Mouse (Mus musculus) gastrocnemius, postnatal 14 days (tissue): ENCODE results near the gene Fgfr2. TPM values are rescaled to one million over a fixed set of nuclear protein-coding genes. Genes with fewer than 3 reads are reported as not detected.
A peak's percentile ranks its signal among the peaks of the same experiment; 100 is the strongest.
"Not testable (repeated sequence)": the region's sequence is repeated elsewhere in the genome, so short reads cannot be mapped to it uniquely, and the experiment has no call there.

Experiments used
- DNase-seq: peaks from one replicate; pipeline ENCODE4 v3.0.0; 2021; ENCODE audit warnings: mixed read lengths
- intact Hi-C: fragments of 180-260 bp; cut with DNase I; formaldehyde crosslinking; loops from one replicate; pipeline ENCODE4 v1.15.1; 2025; ENCODE audit warnings: low total_unique reads
- total RNA-seq, 2 experiments: library from RNA; stranded (reverse); gene quantifications; 2 replicates each; pipeline ENCODE4 v1.2.3; 2021

Gene Fgfr2
- total RNA-seq, 2 experiments from 2014 or later, result 1.2 to 1.8 TPM

GRCm38 (mm10) chr7:131417605-131418004, 1705.5 kb downstream of the Fgfr2 start:
- intact Hi-C loops, result no loop called here
- no peak for DNase-seq

GRCm38 (mm10) chr7:131416742-131417141, 1706.4 kb downstream of the Fgfr2 start:
- DNase-seq, intact Hi-C loops: not testable (repeated sequence)

GRCm38 (mm10) chr7:131411941-131412270, 1711.2 kb downstream of the Fgfr2 start:
- no peak for DNase-seq
- intact Hi-C loops, result no loop called here

DNA sequence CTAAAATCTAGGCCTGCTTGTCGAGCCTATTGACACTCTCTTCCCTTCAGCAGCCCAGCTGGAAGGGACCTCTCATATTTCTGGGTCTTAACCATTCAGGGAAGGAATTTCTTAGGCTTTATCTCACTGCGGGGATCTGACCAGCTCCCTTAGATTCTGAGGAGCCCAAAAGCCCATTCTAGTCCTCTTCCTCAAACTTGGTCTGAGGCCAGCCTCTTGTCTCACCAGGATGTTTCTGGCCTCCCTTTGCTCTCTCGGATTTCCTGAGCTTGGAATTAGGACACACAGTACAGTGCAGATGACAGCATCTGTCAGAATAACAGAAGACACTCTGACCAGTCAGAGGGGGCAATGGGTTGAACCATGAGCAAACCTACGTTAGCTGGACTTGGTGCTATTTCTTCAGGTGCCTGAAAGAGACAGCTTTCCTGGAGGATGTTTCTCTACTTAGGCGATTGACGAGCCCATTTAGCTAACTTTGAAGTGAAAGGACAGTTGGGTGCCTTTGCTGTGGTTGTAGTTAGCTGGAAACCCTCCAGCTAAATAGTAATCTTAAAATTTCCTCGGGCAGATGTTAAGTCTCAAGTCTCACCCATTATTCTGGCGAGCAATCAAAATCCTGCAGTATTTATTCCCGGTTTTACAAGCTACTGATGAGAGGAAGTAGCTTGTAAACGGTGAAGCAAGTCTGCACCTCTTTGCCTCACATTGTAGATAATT, 1711.8 kb downstream of the Fgfr2 start:
- intact Hi-C loops, result no loop called here
- DNase-seq, result peak; percentile 12

GRCm38 (mm10) chr7:131410416-131411058, 1712.6 kb downstream of the Fgfr2 start, which contains the start of the genes Ikzf5 and Acadsb:
Ikzf5 (minus strand) TSS chr7:131410521.
Acadsb (plus strand) TSS chr7:131410601.
- intact Hi-C loops, result no loop called here
- peak; percentile 99 for DNase-seq

DNA sequence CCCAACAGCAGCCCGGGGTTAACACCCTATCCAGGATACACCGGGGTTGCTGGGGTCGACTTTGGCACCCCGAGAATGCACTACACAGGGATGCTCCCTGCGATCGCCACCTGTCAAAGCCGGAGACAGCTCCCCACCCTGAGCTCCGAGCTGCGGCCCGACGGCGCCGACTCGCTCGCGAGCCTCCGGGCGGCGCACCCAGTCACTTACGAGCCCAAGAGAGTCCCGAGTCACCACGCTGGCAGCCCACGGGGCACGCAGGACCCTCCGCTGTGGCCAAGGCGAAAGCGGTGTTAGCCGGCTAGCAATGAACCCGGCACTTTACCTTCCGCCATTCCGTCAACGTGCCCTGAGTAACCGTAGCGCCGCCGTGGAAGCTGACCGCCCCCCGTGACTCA, 1713.2 kb downstream of the Fgfr2 start:
- intact Hi-C loops, result no loop called here

DNA sequence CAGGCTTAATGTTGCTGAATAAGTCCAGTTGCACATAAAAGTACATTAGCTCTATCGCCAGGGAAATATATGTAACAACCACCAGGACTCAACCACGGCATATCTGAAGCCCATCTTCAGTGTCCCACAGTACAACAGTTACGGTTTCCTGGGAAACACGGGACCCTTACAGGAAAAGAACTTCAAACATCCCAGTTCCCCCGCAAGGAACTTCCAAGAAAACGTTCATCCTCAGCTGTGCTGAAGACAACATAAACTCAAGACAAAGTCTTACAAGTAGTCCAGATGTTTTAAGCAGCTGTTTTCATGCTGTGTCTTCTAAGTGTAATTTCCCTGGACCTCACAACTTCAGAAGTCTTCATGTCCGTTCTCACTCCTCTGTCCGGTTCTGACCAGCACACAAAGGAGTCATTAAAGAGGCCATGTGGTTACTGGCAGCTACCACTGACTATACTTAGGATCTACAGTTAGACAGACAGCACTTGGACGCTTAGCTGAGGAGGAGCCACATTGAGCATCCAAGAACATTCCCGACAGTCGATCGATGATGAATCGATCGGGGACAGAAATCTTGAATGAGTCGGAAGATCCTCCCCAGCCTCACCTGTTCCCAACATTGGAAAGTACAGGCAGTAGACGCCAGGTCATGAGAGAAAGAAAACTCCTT, 1713.7 kb downstream of the Fgfr2 start:
- intact Hi-C loops, result no loop called here
- DNase-seq, result no peak

More for the DNA sequence above, 1713.2 kb downstream of the Fgfr2 start:
- DNase-seq, result no peak

DNA sequence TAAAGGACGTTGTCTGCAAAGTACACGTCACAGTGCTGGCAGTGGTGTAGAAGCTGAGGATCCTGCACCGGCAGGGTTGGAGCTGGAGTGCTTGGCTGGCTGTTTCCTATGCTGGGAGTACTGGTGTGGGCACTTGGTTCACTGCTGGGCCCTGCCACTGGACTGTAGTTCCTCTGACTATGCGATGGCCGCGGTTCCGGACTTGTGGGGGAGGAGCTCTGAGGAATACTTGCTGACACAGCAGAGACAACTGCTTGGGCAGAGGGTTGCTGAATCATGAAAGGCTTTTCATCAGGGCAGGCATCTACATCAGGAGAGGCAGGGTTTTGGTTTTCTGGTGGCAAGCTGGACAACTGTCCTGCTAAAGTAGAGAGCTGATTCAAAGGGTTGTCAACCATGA, 1731.4 kb downstream of the Fgfr2 start:
- intact Hi-C loops, DNase-seq: not testable (repeated sequence)

GRCm38 (mm10) chr7:131371880-131372651, 1751.1 kb downstream of the Fgfr2 start:
- intact Hi-C loops, result no loop called here
- no peak for DNase-seq

DNA sequence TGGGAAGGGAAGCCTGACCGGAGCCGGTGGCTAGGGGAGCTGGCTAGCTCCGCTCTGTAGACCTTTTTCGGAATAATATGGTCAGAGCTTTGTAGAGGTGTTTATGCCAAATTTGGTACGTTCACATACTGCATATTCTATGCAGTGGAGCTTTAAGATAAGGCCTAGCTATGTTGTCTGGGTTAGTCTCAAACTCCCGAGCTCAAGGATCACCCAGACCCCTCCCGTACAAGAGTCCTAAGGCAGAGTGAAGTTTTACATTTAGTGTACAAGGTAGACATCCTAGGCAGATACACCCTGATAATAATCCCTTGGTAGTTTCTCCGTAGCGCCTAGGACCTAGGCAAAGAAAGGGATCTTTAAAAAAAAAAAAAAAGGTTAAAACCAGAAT, 1751.7 kb downstream of the Fgfr2 start:
- intact Hi-C loops, result no loop called here
- no peak for DNase-seq

- DNase-seq, result peak; percentile 90
- intact Hi-C loops, result no loop called here
These were observed 1752.3 kb downstream of the Fgfr2 start, which contains the start of gene Pstk for GRCm38 (mm10) chr7:131370648-131371469. Pstk (plus strand) TSS chr7:131371141.

DNA sequence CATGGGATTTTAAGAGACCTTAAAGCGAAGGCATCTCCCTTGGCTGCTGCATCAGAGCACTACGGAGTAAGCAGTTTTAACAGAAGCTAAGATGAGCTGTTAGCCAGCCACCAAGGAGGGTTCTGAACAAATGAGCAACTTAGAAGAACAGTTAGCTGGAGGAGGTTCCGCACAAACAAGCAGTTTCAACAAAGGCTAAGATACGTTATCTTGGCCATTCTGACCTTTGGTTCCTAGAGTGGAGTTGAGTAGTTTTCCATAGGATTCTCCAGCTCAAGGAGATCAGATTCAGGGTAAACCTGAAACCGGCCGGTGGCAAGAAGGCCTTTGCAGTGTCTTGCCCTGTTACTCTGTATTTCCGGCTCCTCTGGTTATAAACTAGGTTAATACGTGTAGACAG, 1759.0 kb downstream of the Fgfr2 start:
- intact Hi-C loops, result no loop called here

DNA sequence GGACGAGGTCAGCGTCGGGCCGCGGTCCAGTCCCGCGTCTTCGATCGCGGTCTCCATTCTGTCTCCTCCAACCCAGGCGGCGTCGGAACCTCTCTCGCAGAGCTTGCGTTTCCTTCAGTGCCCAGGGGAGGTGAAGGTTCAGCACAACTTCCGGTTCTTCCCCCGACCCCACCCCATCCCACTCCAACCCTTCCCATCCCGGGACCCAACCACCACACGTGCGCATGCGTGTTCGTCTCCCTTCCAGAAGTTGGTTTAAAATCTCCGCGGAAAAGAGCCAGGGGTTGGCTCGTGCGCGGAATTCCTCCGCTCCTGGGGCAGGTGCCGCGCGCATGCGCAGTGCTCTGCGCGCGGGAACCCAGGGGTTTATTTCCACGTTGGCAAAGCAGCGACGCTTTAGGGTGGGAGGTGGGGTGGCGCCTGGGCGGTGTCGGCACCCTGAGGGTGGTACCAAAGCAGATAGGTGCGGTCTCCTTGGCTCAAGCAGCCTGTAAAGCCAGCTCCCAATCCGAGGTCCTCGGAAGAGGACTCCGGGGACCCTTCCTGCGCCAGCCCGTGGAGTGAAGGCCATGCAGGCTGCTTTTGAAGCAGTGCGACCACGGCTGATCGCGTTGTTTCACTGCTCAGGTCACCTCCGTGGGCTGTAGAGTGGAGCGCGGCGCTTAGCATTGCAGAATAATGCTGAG, 1760.4 kb downstream of the Fgfr2 start, which contains the start of gene 2310057M21Rik:
Gene 2310057M21Rik, minus strand, starts transcription at position 145 of the 686 bp plus-strand sequence.
- intact Hi-C loops, result no loop called here
- DNase-seq, result peak; percentile 96

More for the DNA sequence above, 1759.0 kb downstream of the Fgfr2 start:
- no peak for DNase-seq

DNA sequence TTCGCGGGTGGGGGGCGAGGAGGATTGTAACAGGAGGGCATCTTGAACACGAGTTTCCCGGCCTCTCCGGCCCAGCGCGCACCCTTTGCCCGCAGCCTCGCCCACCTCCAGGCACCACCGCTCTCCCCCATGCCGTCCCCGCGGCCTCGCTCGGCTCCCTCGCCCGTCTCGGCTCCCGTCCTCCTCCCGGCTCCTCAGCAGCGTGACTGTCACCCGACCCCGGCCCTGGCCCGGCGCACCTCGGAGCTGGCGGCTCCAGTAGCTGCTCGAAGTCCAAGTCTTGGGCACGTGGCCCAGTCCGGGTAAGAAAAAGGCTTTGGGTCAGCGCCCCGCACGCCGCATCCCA, 1760.9 kb downstream of the Fgfr2 start:
- no peak for DNase-seq
- intact Hi-C loops, result no loop called here

- no peak for DNase-seq
- intact Hi-C loops, result no loop called here
These were observed 1767.0 kb downstream of the Fgfr2 start for GRCm38 (mm10) chr7:131356105-131356504.

GRCm38 (mm10) chr7:131345856-131346541, 1777.2 kb downstream of the Fgfr2 start:
- intact Hi-C loops, result no loop called here
- DNase-seq, result no peak

DNA sequence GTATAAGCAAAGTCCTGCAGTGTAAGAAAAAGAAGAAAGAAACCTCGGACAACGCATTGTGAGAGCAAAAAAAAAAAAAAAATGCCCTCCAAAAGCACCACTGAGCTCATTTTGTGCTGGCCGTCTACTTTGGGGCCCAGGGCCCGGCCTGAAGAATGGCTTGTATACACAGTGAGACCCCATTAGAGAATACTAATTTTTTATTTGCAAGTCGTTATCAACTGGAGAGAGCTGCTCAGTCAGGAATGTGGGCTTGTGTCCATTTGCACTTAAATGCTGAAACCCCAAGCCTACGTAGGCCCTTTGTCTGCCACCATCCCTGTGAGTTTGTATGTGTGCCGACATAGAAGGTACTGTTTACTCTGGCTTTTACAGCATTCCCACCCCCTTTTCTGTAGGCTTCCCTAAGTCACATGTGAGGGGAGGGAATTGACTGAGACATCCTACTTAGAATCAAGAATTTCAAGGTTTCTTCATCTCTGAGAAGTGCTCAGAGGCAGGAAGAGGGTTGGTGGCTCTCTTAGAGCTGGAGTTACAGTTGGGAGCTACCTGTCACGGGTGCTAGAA, 1785.6 kb downstream of the Fgfr2 start:
- DNase-seq, result no peak
- intact Hi-C loops, result no loop called here

DNA sequence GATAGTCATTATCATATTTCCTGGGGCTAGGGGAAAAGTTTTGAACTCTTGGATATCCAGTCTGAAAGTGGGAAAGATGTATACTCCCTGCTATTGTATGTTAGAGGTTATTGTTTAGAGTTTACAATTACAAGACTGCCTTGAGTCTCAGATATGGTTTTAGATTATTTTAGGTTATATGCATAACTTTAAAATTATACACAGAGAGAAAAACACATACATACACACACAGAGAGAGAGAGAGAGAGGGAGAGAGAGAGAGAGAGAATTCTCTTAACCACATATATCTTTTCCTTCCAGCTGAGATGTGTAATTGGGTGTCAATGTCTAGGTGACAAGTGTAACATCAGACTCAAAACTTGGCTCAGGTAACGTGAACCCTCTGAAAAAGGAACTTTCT, 1789.6 kb downstream of the Fgfr2 start, which contains the start of gene Fam24a:
Gene Fam24a, plus strand, starts transcription at position 301 of the 400 bp plus-strand sequence.
- intact Hi-C loops, result no loop called here

More for the DNA sequence above, 1789.6 kb downstream of the Fgfr2 start, which contains the start of gene Fam24a:
- DNase-seq, result no peak
